Mouse (Mus musculus): ENCODE measurements around the gene Zfp706. TPM values are rescaled to one million over a fixed set of nuclear protein-coding genes. Genes with fewer than 3 reads are reported as not detected.

The Zfp706 gene
- total RNA-seq (2018; cell fraction: chromatin; rRNA removed): 10 to 100 TPM in 20 of 26 experiments, 1 to 10 TPM in 6; 1.4 to 51.0 (median 18.7) TPM
- total RNA-seq (2018; cell fraction: cytosol; rRNA removed): 100 to 1,000 TPM in 1 of 26 experiments, 10 to 100 TPM in 25; 40.2 to 106 (median 61.4) TPM
- total RNA-seq (2018; cell fraction: nucleus; rRNA removed): 10 to 100 TPM in 20 of 26 experiments, 1 to 10 TPM in 6; 4.9 to 42.1 (median 13.7) TPM
- 93.5 to 115 TPM (median 93.7 TPM) in 3 replicates for polyA plus RNA-seq (2018)

DNA sequence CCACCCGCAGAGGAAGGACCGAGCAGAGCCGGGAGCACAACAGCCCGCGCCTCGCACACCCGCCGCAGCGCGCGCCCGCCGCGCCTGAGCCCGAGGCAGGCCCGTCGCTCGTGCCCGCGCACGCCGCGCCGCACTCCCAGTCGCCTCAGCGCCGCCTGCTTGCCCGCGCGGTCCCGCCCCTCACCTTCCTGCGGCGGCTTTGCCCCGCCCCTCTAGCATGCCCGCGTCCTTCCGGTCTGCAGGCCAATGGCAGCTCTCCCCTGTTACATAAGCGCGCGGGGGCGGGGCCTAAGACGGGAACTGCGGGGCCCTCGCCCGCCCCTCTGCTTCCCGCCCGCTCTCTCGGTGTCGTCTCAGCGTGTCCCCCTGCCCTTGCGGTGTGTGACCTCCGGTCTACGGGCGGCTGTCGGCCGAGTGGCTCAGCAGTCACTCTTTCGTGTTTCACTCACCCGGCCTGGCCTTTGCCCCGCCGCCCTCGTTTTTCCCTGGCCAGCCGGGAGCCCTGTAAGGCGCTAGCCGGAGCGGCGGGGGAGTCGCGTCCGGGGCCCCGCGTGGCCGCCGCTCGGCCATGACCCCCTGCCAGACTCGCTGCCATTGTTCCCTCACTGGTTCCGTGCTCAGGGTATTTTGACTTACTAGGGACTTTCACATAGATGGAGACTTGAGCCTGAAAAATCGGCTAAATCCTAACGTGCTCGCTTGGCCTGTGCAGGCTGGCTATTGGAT, at the start of gene Zfp706:
Zfp706 (minus strand) TSS at position 541 of the 726 bp plus-strand sequence.
- under 1% methylated on average over 63 of the region's 79 CpGs for WGBS (ENCODE audit: missing documents)
- Histone ChIP-seq H3K4me3 (ENCODE audit: inconsistent target) (peak within 1 kb of the TSS; percentile 74), H3K79me2 (ENCODE audit: inconsistent target) (peaks cover 38% of the 10 kb centered on the region), H3K36me3 (ENCODE audit: inconsistent target) (peaks cover 7% of the 10 kb centered on the region), H3K27ac (peak within 1 kb of the TSS; percentile 89)

DNA sequence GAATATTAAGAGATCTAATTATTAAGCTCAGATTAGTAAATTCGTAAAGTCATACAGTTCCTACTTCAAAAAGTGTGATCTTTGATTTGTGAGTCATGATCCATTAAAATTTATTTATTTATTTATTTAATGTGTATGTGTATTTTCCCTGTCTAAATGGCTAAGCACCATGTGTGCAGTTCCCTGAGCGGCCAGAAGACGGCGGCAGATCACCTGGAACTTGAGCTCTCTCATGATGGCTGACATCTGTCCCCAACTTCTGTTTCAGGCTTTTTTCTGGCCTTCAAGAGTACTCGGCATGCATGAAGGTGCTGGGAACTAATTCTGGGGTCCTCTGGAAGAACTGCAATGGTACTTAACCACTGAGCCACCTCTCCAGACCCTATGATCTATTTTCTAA, 47.0 kb upstream of the Zfp706 start:
- Histone ChIP-seq H3K4me3 (ENCODE audit: inconsistent target) (no peak overlapping the region), H3K79me2 (ENCODE audit: inconsistent target) (no peaks in the 10 kb centered on the region)
- 98% methylated on average over 5 of the region's 5 CpGs for WGBS (ENCODE audit: missing documents)

DNA sequence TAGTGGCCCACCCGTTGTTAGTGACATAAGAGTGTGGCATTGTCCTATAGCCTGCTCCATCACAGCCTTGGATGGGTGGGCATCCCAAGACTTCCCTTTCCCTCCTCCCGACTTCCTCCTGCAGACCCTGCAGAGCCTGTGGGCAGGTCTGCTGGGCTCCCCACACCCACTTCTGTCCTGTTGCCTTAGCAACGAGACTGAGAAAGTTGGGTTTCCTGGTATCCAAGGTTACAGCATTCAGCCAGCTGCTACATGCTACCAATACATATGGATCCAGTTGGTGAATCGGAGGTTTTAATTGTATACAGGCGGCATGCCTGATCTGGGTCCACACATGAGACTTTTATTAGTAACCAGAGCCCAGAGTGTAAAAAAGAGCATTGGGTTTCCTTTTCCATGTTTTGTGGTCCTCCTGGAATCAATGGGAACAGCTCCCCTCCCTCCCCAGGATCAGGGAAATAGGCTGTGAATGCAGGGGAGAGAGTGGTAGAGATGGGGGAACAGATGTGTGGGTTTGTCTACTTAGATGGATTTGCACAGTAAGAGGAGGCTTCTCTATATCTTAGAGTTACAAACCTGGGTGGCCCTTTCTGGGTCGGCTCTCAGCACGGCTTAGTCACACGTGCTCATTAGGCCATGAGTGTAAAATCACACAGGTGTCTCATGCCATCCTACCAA, 45.7 kb upstream of the Zfp706 start:
- WGBS (ENCODE audit: missing documents): 77% methylated on average over 8 of the region's 8 CpGs

More for the DNA sequence above, 47.0 kb upstream of the Zfp706 start:
- no peaks in the 10 kb centered on the region for H3K36me3 ChIP-seq (ENCODE audit: inconsistent target)
- H3K27ac ChIP-seq: no peak overlapping the region

DNA sequence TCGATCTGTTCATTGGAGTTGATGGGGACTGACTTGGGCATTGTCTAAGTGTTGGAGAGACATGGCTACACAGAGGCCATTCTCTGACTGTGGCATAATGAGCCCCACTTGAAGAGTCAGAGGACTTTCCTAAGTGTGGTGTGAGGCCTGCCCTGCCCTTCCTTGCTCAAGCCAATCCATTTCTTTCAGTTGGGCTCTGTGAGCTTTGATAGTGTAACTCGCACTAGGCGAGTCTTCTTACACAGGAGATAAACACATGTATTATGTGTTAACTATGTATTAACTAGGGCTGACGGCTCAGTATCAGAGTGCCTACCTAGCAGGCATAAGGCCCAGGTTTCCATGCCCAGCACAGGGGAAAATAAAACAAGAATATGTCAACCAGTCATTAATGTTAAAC, 39.8 kb upstream of the Zfp706 start:
- Histone ChIP-seq H3K27ac (no peak overlapping the region), H3K4me3 (ENCODE audit: inconsistent target) (no peak overlapping the region), H3K79me2 (ENCODE audit: inconsistent target) (no peaks in the 10 kb centered on the region), H3K36me3 (ENCODE audit: inconsistent target) (no peaks in the 10 kb centered on the region)
- 93% methylated on average over 4 of the region's 4 CpGs for WGBS (ENCODE audit: missing documents)

More for the DNA sequence above, 45.7 kb upstream of the Zfp706 start:
- no peaks in the 10 kb centered on the region for H3K79me2 ChIP-seq (ENCODE audit: inconsistent target)
- no peaks in the 10 kb centered on the region for H3K36me3 ChIP-seq (ENCODE audit: inconsistent target)
- H3K4me3 ChIP-seq (ENCODE audit: inconsistent target): no peak overlapping the region
- no peak overlapping the region for H3K27ac ChIP-seq

DNA sequence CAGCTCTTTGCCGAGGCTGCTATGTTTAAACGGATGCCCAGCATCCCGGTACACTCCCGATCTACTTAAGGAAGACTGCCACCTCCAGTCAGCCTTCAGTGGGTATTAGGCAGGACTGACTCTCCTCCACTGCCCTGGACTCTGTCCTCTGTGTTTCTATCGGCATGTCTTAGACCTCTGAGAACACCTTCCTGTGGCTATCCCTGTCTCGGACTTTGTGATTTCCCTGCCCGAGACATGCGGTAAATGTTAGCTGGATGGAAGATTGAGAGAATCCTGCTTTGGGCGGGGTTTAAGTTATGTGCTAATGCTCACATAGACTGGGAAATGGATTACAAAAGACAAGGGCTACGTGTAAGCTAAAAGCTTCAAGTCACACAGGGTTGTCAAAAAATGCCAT, 39.0 kb upstream of the Zfp706 start:
- 95% methylated on average over 10 of the region's 10 CpGs for WGBS (ENCODE audit: missing documents)
- H3K27ac ChIP-seq: no peak overlapping the region
- H3K36me3 ChIP-seq (ENCODE audit: inconsistent target): no peaks in the 10 kb centered on the region
- no peaks in the 10 kb centered on the region for H3K79me2 ChIP-seq (ENCODE audit: inconsistent target)
- H3K4me3 ChIP-seq (ENCODE audit: inconsistent target): no peak overlapping the region

DNA sequence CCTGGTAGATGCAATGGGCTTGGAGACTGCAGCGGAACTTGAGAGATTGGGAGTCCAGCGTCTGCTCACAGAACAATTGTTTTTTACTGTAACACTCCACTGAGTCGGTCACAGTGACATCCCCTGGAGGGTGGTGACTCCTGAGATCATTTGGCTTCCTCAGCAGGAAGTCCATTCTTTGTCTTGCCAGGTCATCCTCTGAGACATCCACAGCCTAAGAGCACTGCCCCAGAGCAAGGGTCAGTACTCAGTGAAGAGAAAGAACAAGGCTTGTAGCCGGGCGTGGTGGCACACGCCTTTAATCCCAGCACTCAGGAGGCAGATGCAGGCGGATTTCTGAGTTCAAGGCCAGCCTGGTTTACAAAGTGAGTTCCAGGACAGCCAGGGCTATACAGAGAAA, 38.6 kb upstream of the Zfp706 start:
- 90% methylated on average over 7 of the region's 7 CpGs for whole genome bisulfite sequencing (ENCODE audit: missing documents)
- no peak overlapping the region for H3K27ac ChIP-seq
- H3K79me2 ChIP-seq (ENCODE audit: inconsistent target): no peaks in the 10 kb centered on the region
- no peak overlapping the region for H3K4me3 ChIP-seq (ENCODE audit: inconsistent target)
- no peaks in the 10 kb centered on the region for H3K36me3 ChIP-seq (ENCODE audit: inconsistent target)

DNA sequence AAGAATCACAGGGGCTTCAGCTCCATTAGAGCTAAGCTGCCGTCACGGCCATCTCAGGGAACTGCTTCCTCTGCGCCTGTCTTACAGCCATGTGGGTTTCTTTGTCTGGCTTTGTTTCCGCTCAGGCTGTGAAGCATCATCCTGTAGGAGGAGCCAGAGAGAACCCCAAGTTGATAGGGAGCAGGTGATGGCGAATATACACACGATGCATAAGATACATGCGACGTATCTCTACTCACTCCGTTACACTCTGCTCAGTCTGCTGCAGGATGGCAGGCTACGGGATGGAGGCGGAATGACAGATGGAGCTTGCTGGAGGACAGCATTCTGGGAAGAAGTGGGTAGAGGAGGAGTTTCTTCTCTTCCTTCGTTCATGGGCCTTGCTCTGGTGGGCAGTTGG, 37.9 kb upstream of the Zfp706 start:
- no peak overlapping the region for H3K27ac ChIP-seq
- H3K4me3 ChIP-seq (ENCODE audit: inconsistent target): no peak overlapping the region
- WGBS (ENCODE audit: missing documents): 80% methylated on average over 12 of the region's 12 CpGs
- no peaks in the 10 kb centered on the region for H3K79me2 ChIP-seq (ENCODE audit: inconsistent target)
- H3K36me3 ChIP-seq (ENCODE audit: inconsistent target): no peaks in the 10 kb centered on the region

DNA sequence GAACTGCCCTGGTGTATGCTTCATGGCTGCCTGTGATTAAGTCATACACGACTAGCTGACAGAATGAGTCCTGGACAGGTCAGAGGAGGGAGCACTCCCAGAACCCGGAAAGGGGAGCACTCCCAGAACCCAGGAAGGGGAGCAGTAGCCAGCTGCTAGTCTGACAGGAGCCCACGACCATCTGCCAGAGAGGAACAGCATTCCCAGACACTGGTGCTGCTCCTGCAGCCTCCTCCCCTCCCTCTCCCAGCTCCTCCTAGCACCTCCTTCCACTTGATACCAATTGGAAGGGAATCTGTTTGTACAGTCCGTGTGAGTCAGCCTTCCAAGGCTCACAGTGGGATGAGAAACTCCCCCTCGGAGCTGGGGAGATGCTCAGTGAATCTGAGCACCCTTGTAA, 35.0 kb upstream of the Zfp706 start:
- H3K4me3 ChIP-seq (ENCODE audit: inconsistent target): no peak overlapping the region
- WGBS (ENCODE audit: missing documents): 53% methylated on average over 5 of the region's 5 CpGs
- H3K27ac ChIP-seq: no peak overlapping the region
- H3K36me3 ChIP-seq (ENCODE audit: inconsistent target): no peaks in the 10 kb centered on the region
- H3K79me2 ChIP-seq (ENCODE audit: inconsistent target): no peaks in the 10 kb centered on the region

DNA sequence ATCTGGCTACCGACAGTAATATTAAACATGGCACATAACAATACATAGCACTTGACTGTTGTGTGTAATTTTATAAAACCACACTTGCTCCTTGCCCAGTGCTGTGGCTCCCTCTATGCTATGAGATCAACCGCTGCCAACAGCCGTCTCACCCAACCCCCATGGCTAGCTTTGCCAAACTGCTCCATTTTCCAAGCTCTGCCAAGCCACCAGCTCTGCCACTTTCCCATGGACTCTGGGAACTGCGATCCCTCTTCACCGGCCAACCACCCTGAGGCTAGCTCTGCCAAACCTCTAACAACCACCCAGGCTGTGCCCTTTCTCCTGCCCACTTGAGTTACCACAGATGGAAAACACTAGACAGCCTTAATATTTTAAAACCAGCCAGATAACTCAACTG, 33.6 kb upstream of the Zfp706 start:
- Histone ChIP-seq H3K79me2 (ENCODE audit: inconsistent target) (no peaks in the 10 kb centered on the region), H3K36me3 (ENCODE audit: inconsistent target) (no peaks in the 10 kb centered on the region), H3K27ac (no peak overlapping the region), H3K4me3 (ENCODE audit: inconsistent target) (no peak overlapping the region)
- 97% methylated on average over 5 of the region's 5 CpGs for WGBS (ENCODE audit: missing documents)

DNA sequence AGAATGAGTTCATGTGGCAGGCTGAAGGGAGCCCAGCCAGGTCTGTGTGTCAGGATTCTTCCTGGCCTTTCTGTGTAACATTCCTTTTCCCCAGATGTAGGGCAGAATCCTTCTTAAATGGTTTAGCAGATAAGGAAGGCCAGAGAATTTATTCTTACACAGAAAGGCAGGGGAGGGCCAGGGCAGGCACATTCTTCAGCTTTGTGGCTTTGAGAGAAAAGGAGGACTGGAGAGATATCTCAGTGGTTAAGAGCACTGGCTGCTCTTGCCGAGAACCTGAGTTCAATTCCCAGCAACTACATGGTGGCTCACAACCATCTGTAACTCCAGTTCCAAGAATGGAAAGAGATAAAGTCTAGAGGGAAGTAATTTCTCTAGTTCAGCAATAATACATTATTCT, 31.1 kb upstream of the Zfp706 start:
- Histone ChIP-seq H3K79me2 (ENCODE audit: inconsistent target) (no peaks in the 10 kb centered on the region), H3K27ac (no peak overlapping the region), H3K36me3 (ENCODE audit: inconsistent target) (no peaks in the 10 kb centered on the region), H3K4me3 (ENCODE audit: inconsistent target) (no peak overlapping the region)
- 18% methylated on average over 1 of the region's 1 CpGs for WGBS (ENCODE audit: missing documents)

DNA sequence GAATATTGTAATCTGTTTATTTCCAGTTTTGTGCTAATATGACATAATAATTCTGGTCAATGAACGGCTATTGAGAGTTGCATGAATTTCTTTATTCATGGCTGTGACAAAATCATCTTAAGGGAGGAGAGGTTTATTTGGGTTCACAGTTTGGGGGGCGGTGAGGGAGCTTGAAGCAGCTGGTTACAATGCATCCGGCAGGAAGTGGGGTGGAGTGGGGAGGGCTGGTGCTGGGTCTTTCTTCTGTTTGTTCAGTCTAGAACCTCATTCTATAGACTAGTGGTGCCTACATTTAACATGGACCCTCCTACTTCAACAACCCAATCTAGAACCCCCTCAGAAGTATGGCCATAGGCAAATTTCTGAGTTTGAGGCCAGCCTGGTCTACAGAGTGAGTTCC, 30.1 kb upstream of the Zfp706 start:
- Histone ChIP-seq H3K79me2 (ENCODE audit: inconsistent target) (no peaks in the 10 kb centered on the region), H3K36me3 (ENCODE audit: inconsistent target) (no peaks in the 10 kb centered on the region), H3K27ac (no peak overlapping the region), H3K4me3 (ENCODE audit: inconsistent target) (no peak overlapping the region)
- 73% methylated on average over 3 of the region's 3 CpGs for WGBS (ENCODE audit: missing documents)

DNA sequence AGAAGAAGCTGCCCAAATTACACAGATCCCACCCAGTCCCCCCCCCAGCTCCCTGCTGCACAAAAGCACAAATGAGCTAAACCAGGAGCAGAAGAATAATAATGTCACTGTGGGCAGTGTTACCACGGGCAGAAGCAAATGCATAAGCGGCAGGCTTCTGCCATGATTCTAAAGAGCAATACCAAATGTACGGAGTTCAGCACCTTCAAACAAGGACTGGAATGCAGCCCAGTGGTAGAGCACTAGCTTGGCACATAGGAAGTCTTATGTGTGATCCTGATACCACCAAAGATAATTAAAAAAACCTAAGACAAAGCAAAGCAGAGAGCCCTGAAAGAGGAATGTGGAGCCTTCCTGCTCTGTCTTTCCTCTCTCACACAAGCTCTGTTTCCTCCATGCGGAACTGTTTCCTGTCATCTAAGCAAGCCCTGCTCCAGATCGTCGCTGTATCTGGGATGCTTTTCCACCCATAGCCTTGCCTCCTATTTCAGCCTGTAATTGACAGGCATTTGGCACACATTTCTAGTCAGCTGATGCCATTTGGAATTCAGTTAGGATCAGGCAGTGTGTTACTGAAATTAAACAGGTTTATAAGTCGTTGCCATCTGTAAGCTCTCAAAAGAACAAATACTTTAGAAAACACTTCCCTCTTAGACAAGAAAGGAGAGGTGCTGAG, 29.0 kb upstream of the Zfp706 start:
- Histone ChIP-seq H3K4me3 (ENCODE audit: inconsistent target) (no peak overlapping the region), H3K27ac (no peak overlapping the region), H3K79me2 (ENCODE audit: inconsistent target) (no peaks in the 10 kb centered on the region), H3K36me3 (ENCODE audit: inconsistent target) (no peaks in the 10 kb centered on the region)
- WGBS (ENCODE audit: missing documents): 78% methylated on average over 7 of the region's 7 CpGs

DNA sequence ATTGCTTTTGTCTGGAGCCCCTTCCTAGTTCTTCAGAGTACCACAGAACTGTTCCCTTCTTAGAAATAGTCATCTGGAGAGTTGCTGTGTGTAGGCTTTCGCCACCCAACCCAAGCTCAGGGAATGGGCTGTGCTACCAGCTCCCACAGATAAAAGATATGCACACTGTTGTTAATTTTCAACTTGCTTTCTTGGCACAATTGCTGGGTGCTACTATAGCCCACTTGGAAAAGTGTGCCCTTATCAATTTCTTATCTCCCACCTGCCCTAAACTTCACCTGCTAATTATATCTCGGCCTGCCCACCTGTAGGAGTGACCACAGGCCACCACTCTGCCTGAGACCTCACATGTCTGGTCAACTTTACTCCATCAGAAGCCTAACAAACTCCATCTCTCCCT, 26.6 kb upstream of the Zfp706 start:
- Histone ChIP-seq H3K79me2 (ENCODE audit: inconsistent target) (no peaks in the 10 kb centered on the region), H3K36me3 (ENCODE audit: inconsistent target) (no peaks in the 10 kb centered on the region), H3K27ac (no peak overlapping the region), H3K4me3 (ENCODE audit: inconsistent target) (no peak overlapping the region)
- WGBS (ENCODE audit: missing documents): 94% methylated on average over 2 of the region's 2 CpGs

DNA sequence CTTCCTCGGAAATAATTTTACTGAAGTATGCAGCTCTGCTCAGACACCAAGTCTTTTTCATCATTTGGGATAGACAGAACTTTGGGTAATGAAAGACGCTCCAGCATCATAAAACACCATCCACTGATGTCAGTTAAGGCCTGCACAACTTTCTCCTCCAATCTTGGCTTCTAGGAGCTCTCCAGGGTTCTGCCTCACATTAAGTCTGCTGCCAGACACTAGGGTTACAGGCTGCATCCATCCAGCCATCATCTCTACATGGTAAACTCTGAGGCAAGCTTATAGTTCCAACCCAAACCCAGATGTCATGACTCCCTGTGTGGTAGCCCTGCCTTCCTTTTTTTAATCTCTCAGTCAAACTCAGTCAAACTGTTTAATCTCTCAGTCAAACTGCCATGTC, 25.9 kb upstream of the Zfp706 start:
- no peak overlapping the region for H3K4me3 ChIP-seq (ENCODE audit: inconsistent target)
- WGBS (ENCODE audit: missing documents): 77% methylated on average over 2 of the region's 2 CpGs
- H3K27ac ChIP-seq: no peak overlapping the region
- H3K79me2 ChIP-seq (ENCODE audit: inconsistent target): no peaks in the 10 kb centered on the region
- no peaks in the 10 kb centered on the region for H3K36me3 ChIP-seq (ENCODE audit: inconsistent target)
